ENCODE assay signal across 8 mouse cellular contexts in genomic region chr6:88925640-88926205, GRCm38 (mm10). TPM values are rescaled to one million over a fixed set of nuclear protein-coding genes. Genes with fewer than 3 reads are reported as not detected.
DNase-seq lines count a peak whose midpoint lies in the region; ATAC-seq and TF ChIP-seq lines count a peak whose summit lies in the region.

No protein-coding gene starts in this region.

- peak; percentile 35; the same call in 1 of the 2 replicates for ATAC-seq in hindbrain, embryonic 16.5 days
- ATAC-seq in neural tube, embryonic 13.5 days (ENCODE audit: low read depth): peak; percentile 70

- H3K4me1 ChIP-seq in cortical plate, adult 2 months (ENCODE audit: control insufficient read depth, insufficient read depth, low read length): peaks cover 3% of the 10 kb centered on the region; the same call in 1 of the 2 replicates
- H3K4me1 ChIP-seq in hindbrain, embryonic 16.5 days (ENCODE audit: control insufficient read depth, insufficient read depth, low read depth, low read length): peaks cover 29% of the 10 kb centered on the region
- H3K4me1 ChIP-seq in neural tube, embryonic 13.5 days (replicated peaks): peaks cover 73% of the 10 kb centered on the region

- no peak overlapping the region for H3K4me2 ChIP-seq in hindbrain, embryonic 16.5 days (ENCODE audit: low read length)
- H3K4me2 ChIP-seq in neural tube, embryonic 13.5 days: no peak overlapping the region

- DNase-seq in cerebellum, postnatal 25 days: peak; percentile 27 to 42
- no peak for DNase-seq in cerebellum, adult 8-10 months
- DNase-seq in urinary bladder, adult 18-20 months (ENCODE audit: low spot score in 2 of 2): no peak
- no peak for DNase-seq in kidney, adult 8-10 months
- no peak for DNase-seq in adrenal gland, postnatal 25 days

- no peak for TF ChIP-seq CTCF in cortical plate, adult 2 months (IDR thresholded peaks at IDR 0.05; ENCODE audit: extremely low read depth, insufficient read depth, low read length)

- H3K27me3 ChIP-seq in hindbrain, embryonic 16.5 days (replicated peaks; ENCODE audit: control insufficient read depth, insufficient read depth, low read length): no peaks in the 10 kb centered on the region
- no peaks in the 10 kb centered on the region for H3K27me3 ChIP-seq in neural tube, embryonic 13.5 days

- peak overlapping the region; percentile 28; the same call in 1 of the 2 replicates for H3K9ac ChIP-seq in hindbrain, embryonic 16.5 days (ENCODE audit: low read depth, low read length)
- peak overlapping the region; percentile 58 for H3K9ac ChIP-seq in neural tube, embryonic 13.5 days

- H3K9me3 ChIP-seq in hindbrain, embryonic 16.5 days (ENCODE audit: control insufficient read depth, low read length): no peaks in the 10 kb centered on the region
- H3K9me3 ChIP-seq in neural tube, embryonic 13.5 days: no peaks in the 10 kb centered on the region

- no peak for TF ChIP-seq POLR2A in cortical plate, adult 2 months (IDR thresholded peaks at IDR 0.05; ENCODE audit: extremely low read depth, insufficient read depth, low read length)

- H3K27ac ChIP-seq in cortical plate, adult 2 months (ENCODE audit: insufficient read depth, low read length): 0 out of 2 replicates have a peak overlapping the region, but pooled peaks have one; percentile 17
- H3K27ac ChIP-seq in hindbrain, embryonic 16.5 days (ENCODE audit: low read depth, low read length): peak overlapping the region; percentile 52; the same call in 1 of the 2 replicates
- peak overlapping the region; percentile 92 for H3K27ac ChIP-seq in neural tube, embryonic 13.5 days (replicated peaks)

- 12% methylated on average over 4 of the region's 4 CpGs for WGBS in hindbrain, embryonic 16.5 days
- WGBS in neural tube, embryonic 13.5 days: 14% methylated on average over 4 of the region's 4 CpGs

- no peak overlapping the region for H3K4me3 ChIP-seq in cortical plate, adult 2 months (ENCODE audit: insufficient read depth, low read length)
- no peak overlapping the region for H3K4me3 ChIP-seq in hindbrain, embryonic 16.5 days (ENCODE audit: low read length)
- no peak overlapping the region for H3K4me3 ChIP-seq in neural tube, embryonic 13.5 days

- no peaks in the 10 kb centered on the region for H3K36me3 ChIP-seq in hindbrain, embryonic 16.5 days (ENCODE audit: control insufficient read depth, insufficient read depth, low read length)
- no peaks in the 10 kb centered on the region for H3K36me3 ChIP-seq in neural tube, embryonic 13.5 days

RNA-seq across cellular contexts. Expression of gene Tpra1, which starts 23.7 kb away (rescaled TPM):
- 98.9 and 105 TPM in 2 replicates for polyA plus RNA-seq in cortical plate, adult 2 months (2012; rRNA removed)
- polyA plus RNA-seq in hindbrain, embryonic 16.5 days (2015; fragmentation: Nextera tagmentation; extraction: Ambion mirVana): 92.3 and 94.7 TPM in 2 replicates
- polyA plus RNA-seq in neural tube, embryonic 13.5 days (2015; fragmentation: Nextera tagmentation; extraction: Ambion mirVana): 75.6 and 76.1 TPM in 2 replicates
- 127 and 136 TPM in 2 replicates for total RNA-seq in adrenal gland, postnatal 25 days (2021)

RNA-seq across cellular contexts. Expression of gene Mcm2, which starts 27.1 kb away (rescaled TPM):
- polyA plus RNA-seq in cortical plate, adult 2 months (2012; rRNA removed): 4.4 TPM in 2 replicates
- polyA plus RNA-seq in hindbrain, embryonic 16.5 days (2015; fragmentation: Nextera tagmentation; extraction: Ambion mirVana): 27.3 and 35.0 TPM in 2 replicates
- 33.5 and 40.5 TPM in 2 replicates for polyA plus RNA-seq in neural tube, embryonic 13.5 days (2015; fragmentation: Nextera tagmentation; extraction: Ambion mirVana)
- total RNA-seq in adrenal gland, postnatal 25 days (2021): 48.6 and 50.9 TPM in 2 replicates

RNA-seq across cellular contexts. Expression of gene Podxl2, which starts 50.9 kb away (rescaled TPM):
- 381 and 408 TPM in 2 replicates for polyA plus RNA-seq in cortical plate, adult 2 months (2012; rRNA removed)
- 553 and 621 TPM in 2 replicates for polyA plus RNA-seq in hindbrain, embryonic 16.5 days (2015; fragmentation: Nextera tagmentation; extraction: Ambion mirVana)
- polyA plus RNA-seq in neural tube, embryonic 13.5 days (2015; fragmentation: Nextera tagmentation; extraction: Ambion mirVana): 548 and 565 TPM in 2 replicates
- 31.4 and 33.5 TPM in 2 replicates for total RNA-seq in adrenal gland, postnatal 25 days (2021)

Comparison
In these comparisons a context has a peak if more than half of its experiments do, and no peak if none do; other contexts are left out.
1. DNase-seq: peak in cerebellum, postnatal 25 days (2 of 2); none in cerebellum, adult 8-10 months (single experiment), urinary bladder, adult 18-20 months (0 of 2), kidney, adult 8-10 months (0 of 2) and adrenal gland, postnatal 25 days (single experiment).
2. H3K27ac ChIP-seq: peak in every context shown above with its lines; median percentile 92 in neural tube, embryonic 13.5 days; 52 in hindbrain, embryonic 16.5 days; 17 in cortical plate, adult 2 months.